8 mouse cellular contexts compared by ENCODE assay signal in genomic region chr3:139074484-139075211, GRCm38 (mm10). TPM values are rescaled to one million over a fixed set of nuclear protein-coding genes. Genes with fewer than 3 reads are reported as not detected.
DNase-seq lines count a peak whose midpoint lies in the region; ATAC-seq and TF ChIP-seq lines count a peak whose summit lies in the region.

Rap1gds1 (minus strand) TSS chr3:139075201.

- H3K36me3 ChIP-seq in hindbrain, embryonic 16.5 days (ENCODE audit: control insufficient read depth, insufficient read depth, low read length) = no peaks in the 10 kb centered on the region

- peak; percentile 61 for ATAC-seq in hindbrain, embryonic 16.5 days
- peak; percentile 50 for ATAC-seq in megakaryocyte, adult 5-6 weeks (ENCODE audit: poor library complexity, severe bottlenecking)

- H3K4me1 ChIP-seq in hindbrain, embryonic 16.5 days (ENCODE audit: control insufficient read depth, insufficient read depth, low read depth, low read length) = peaks cover 5% of the 10 kb centered on the region; the same call in 1 of the 2 replicates

- H3K4me3 ChIP-seq in gastrocnemius, adult 2 months = peak within 1 kb of the TSS; percentile 99
- H3K4me3 ChIP-seq in hindbrain, embryonic 16.5 days (ENCODE audit: low read length) = peak within 1 kb of the TSS; percentile 98

- TF ChIP-seq CTCF in gastrocnemius, adult 2 months (IDR thresholded peaks at IDR 0.05) = no peak

- 0% methylated on average over 54 of the region's 97 CpGs for WGBS in hindbrain, embryonic 16.5 days

- H3K27ac ChIP-seq in gastrocnemius, adult 2 months = peak within 1 kb of the TSS; percentile 99
- H3K27ac ChIP-seq in hindbrain, embryonic 16.5 days (ENCODE audit: low read depth, low read length) = peak within 1 kb of the TSS; percentile 98

- H3K9ac ChIP-seq in hindbrain, embryonic 16.5 days (ENCODE audit: low read depth, low read length) = peak within 1 kb of the TSS; percentile 95

- no peaks in the 10 kb centered on the region for H3K27me3 ChIP-seq in hindbrain, embryonic 16.5 days (replicated peaks; ENCODE audit: control insufficient read depth, insufficient read depth, low read length)

- peak; percentile 70 for DNase-seq in ZHBTc4 (ENCODE audit: low read depth, low spot score)
- DNase-seq in cerebellum, postnatal 4 days (ENCODE audit: low spot score in 2 of 2) = peak; percentile 30 to 60
- DNase-seq in gastrocnemius, adult 2 months = peak; percentile 82
- peak; percentile 52 to 64 for DNase-seq in left cerebral cortex, adult 8-10 months (ENCODE audit: low spot score in 2 of 2)
- DNase-seq in right cerebral cortex, adult 18-20 months = peak; percentile 52
- DNase-seq in urinary bladder, postnatal 10 days (ENCODE audit: low spot score) = peak; percentile 12

- H3K9me3 ChIP-seq in hindbrain, embryonic 16.5 days (ENCODE audit: control insufficient read depth, low read length) = no peaks in the 10 kb centered on the region

- peak within 1 kb of the TSS; percentile 81 for H3K4me2 ChIP-seq in hindbrain, embryonic 16.5 days (ENCODE audit: low read length)

- intact Hi-C loops in gastrocnemius, adult 2 months (cut with DNase I) = loop anchor here (5.0 kb wide), 1 partner anchor 133 kb away; the partner anchor contains the start of gene Stpg2

RNA-seq across cellular contexts. Expression of gene Rap1gds1, which starts in this region (rescaled TPM):
- total RNA-seq in gastrocnemius, adult 2 months (2021) = 10 to 100 TPM; 41.3 to 44.5 TPM
- 102 and 105 TPM in 2 replicates for polyA plus RNA-seq in hindbrain, embryonic 16.5 days (2015; fragmentation: Nextera tagmentation; extraction: Ambion mirVana)
- 100 to 1,000 TPM; 249 to 287 (median 264) TPM for total RNA-seq in left cerebral cortex, adult 8-10 months (2022)
- 66.8 and 70.0 TPM in 2 replicates for total RNA-seq in megakaryocyte, adult 5-6 weeks (2015)
- 34.1 and 45.3 TPM in 2 replicates for total RNA-seq in megakaryocyte, adult 5-6 weeks (2017)

Comparison
In these comparisons a context has a peak if more than half of its experiments do, and no peak if none do; other contexts are left out.
1. Peak in every context shown above with its lines: DNase-seq, ATAC-seq, H3K4me3 ChIP-seq and H3K27ac ChIP-seq.
2. DNase-seq: peak in every context shown above with its lines; median percentile 82 in gastrocnemius, adult 2 months; 70 in ZHBTc4; 58 in left cerebral cortex, adult 8-10 months; 52 in right cerebral cortex, adult 18-20 months; 45 in cerebellum, postnatal 4 days; 12 in urinary bladder, postnatal 10 days.